Mouse (Mus musculus): ENCODE data around the gene Ffar1. TPM values are rescaled to one million over a fixed set of nuclear protein-coding genes. Genes with fewer than 3 reads are reported as not detected.

Gene Ffar1
- polyA plus RNA-seq (2017; shearing (Covaris generic)): under 1 TPM in 1 of 2 experiments, not detected in 1; 0.11 TPM

DNA sequence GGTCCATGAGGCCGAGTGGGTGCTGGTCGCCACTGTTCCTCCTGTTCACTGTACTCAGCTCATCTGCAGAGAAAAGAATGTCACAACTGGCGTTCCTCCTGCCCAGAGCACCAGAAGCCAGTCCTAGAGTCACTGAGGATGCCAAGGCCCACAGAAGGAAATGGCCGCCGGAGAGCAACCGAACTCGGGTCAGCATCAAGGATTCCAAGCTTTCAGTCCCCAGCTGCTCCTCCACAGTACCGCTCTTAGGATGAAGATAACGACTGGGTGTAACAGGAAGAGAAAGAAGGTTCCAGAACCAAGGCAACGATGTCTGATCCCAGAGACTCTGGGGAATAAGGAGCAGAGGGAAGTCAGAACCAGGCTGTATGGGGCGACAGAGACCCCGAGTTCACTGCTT is at the start of gene Ffar1:
Gene Ffar1 (minus strand): TSS at position 101 of the 400 bp plus-strand sequence.

DNA sequence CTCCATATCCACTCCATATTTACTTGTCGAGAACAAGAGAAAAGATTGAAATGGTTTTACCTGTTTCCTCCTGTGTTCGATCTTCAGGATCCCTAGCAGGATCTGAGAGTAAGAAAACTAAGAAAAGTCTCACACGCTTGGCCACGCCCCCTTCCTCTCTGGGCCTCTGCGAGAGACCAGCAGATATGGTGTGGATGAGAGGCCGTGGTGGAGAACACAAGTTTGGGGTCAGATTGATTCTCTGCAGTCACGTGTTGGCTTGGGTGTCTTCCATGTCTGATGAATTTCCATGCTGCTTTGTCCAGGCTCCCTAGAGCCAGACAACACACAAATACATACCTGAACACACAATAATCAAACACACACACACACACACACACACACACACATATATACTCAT is 18.8 kb upstream of the Ffar1 start, which contains the start of gene Cd22:
Gene Cd22 (minus strand): TSS at position 167 of the 400 bp plus-strand sequence.

DNA sequence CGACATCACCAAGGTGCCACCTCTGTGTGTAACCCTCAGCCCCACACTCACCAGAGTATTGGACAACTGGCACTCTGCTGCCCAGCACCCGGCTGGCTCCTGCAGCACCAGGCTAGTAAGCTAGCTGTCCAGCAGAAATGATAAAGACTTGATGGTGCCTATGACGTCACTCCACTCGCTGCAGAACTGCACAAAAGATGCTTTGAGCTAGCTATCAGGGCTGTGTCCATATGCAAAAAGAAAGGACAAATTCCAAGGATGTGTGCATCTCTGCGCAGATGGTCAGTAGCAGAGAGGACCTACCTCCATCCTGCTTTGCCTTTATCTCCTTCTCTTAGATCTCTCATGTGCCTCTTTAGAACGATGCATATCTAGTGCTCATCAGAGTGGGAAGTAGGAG is 5.3 kb downstream of the Ffar1 start, which contains the start of gene Ffar3:
Gene Ffar3 (minus strand): TSS at position 101 of the 400 bp plus-strand sequence.

DNA sequence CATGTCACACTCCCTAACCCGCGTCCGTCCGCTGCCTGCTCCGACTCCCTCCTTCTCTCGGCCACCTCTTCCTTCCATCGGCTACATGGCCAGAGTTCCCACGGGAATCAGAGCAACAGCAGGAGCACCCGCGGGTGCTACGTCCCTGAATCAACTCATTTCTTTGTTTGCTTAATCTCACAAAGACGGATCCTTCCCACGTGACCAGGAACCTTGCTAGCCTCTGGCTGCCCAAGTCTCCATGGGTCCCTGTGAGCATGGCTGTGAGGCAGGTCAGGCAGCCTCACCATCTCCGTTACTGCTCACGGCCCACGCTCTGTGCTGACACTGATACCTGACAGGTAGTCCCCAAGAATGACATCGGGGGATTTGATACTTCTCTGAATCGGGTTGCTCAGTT is 37.7 kb downstream of the Ffar1 start, which contains the start of gene Ffar2:
Gene Ffar2 (minus strand): TSS at position 101 of the 400 bp plus-strand sequence.

Other genes starting within 250 kb of the Ffar1 start
- 1 to 10 TPM in 1 of 2 experiments, under 1 TPM in 1; 0.32 to 1.8 TPM for gene Upk1a, start 248.7 kb downstream of the Ffar1 start, polyA plus RNA-seq (2017; shearing (Covaris generic))
- gene Cox6b1, start 235.4 kb downstream of the Ffar1 start, polyA plus RNA-seq (2017; shearing (Covaris generic)): 100 to 1,000 TPM; 713 to 756 TPM
- gene Etv2, start 225.7 kb downstream of the Ffar1 start, polyA plus RNA-seq (2017; shearing (Covaris generic)): not detected
- 100 to 1,000 TPM; 125 to 166 TPM for gene Rbm42, start 211.2 kb downstream of the Ffar1 start, polyA plus RNA-seq (2017; shearing (Covaris generic))
- gene Haus5, start 196.6 kb downstream of the Ffar1 start, polyA plus RNA-seq (2017; shearing (Covaris generic)): 10 to 100 TPM; 18.3 to 29.7 TPM
- gene Pmis2, start 190.0 kb downstream of the Ffar1 start, polyA plus RNA-seq (2017; shearing (Covaris generic)): under 1 TPM in 1 of 2 experiments, not detected in 1; 0.50 TPM
- not detected for gene 2200002J24Rik, start 162.6 kb downstream of the Ffar1 start, polyA plus RNA-seq (2017; shearing (Covaris generic))
- gene Atp4a, start 149.4 kb downstream of the Ffar1 start, polyA plus RNA-seq (2017; shearing (Covaris generic)): under 1 TPM in 1 of 2 experiments, not detected in 1; 0.34 TPM
- gene Tmem147, start 132.0 kb downstream of the Ffar1 start, polyA plus RNA-seq (2017; shearing (Covaris generic)): 100 to 1,000 TPM in 1 of 2 experiments, 10 to 100 TPM in 1; 85.3 to 135 TPM
- gene Gapdhs, start 117.9 kb downstream of the Ffar1 start, polyA plus RNA-seq (2017; shearing (Covaris generic)): under 1 TPM; 0.34 to 0.55 TPM
- 1 to 10 TPM in 1 of 2 experiments, not detected in 1; 2.9 TPM for gene Sbsn, start 110.1 kb downstream of the Ffar1 start, polyA plus RNA-seq (2017; shearing (Covaris generic))
- not detected for gene Dmkn, start 97.8 kb downstream of the Ffar1 start, polyA plus RNA-seq (2017; shearing (Covaris generic))
- not detected for gene Krtdap, start 73.7 kb downstream of the Ffar1 start, polyA plus RNA-seq (2017; shearing (Covaris generic))
- under 1 TPM; 0.27 to 0.69 TPM for gene Ffar2, start 37.8 kb downstream of the Ffar1 start, polyA plus RNA-seq (2017; shearing (Covaris generic))
- gene Ffar3, start 5.4 kb downstream of the Ffar1 start, polyA plus RNA-seq (2017; shearing (Covaris generic)): not detected
- gene Cd22, start 18.8 kb upstream of the Ffar1 start, polyA plus RNA-seq (2017; shearing (Covaris generic)): 1 to 10 TPM; 5.6 to 8.0 TPM
- gene Mag, start 53.3 kb upstream of the Ffar1 start, polyA plus RNA-seq (2017; shearing (Covaris generic)): under 1 TPM in 1 of 2 experiments, not detected in 1; 0.47 TPM
- not detected for gene Hamp2, start 63.1 kb upstream of the Ffar1 start, polyA plus RNA-seq (2017; shearing (Covaris generic))
- under 1 TPM in 1 of 2 experiments, not detected in 1; 0.76 TPM for gene Hamp, start 82.5 kb upstream of the Ffar1 start, polyA plus RNA-seq (2017; shearing (Covaris generic))
- 10 to 100 TPM; 13.0 to 18.6 TPM for gene Usf2, start 95.2 kb upstream of the Ffar1 start, polyA plus RNA-seq (2017; shearing (Covaris generic))
- 10 to 100 TPM; 10.5 to 23.2 TPM for gene Lsr, start 111.9 kb upstream of the Ffar1 start, polyA plus RNA-seq (2017; shearing (Covaris generic))
- under 1 TPM in 1 of 2 experiments, not detected in 1; 0.83 TPM for gene Fam187b, start 112.2 kb upstream of the Ffar1 start, polyA plus RNA-seq (2017; shearing (Covaris generic))
- 1,000 to 10,000 TPM; 1,294 to 2,250 TPM for gene Fxyd5, start 180.9 kb upstream of the Ffar1 start, polyA plus RNA-seq (2017; shearing (Covaris generic))
- gene Fxyd7, start 189.9 kb upstream of the Ffar1 start, polyA plus RNA-seq (2017; shearing (Covaris generic)): not detected
- gene Fxyd1, start 195.6 kb upstream of the Ffar1 start, polyA plus RNA-seq (2017; shearing (Covaris generic)): under 1 TPM; 0.72 to 0.98 TPM
- under 1 TPM in 1 of 2 experiments, not detected in 1; 0.72 TPM for gene Lgi4, start 197.8 kb upstream of the Ffar1 start, polyA plus RNA-seq (2017; shearing (Covaris generic))
- not detected for gene Fxyd3, start 215.1 kb upstream of the Ffar1 start, polyA plus RNA-seq (2017; shearing (Covaris generic))

Measured in activated CD4-positive, CD25-positive, alpha-beta regulatory T cell (primary cell).